Mouse (Mus musculus): Measurements from ENCODE around the gene Olfr1161.
"Not testable (repeated sequence)": the region's sequence is repeated elsewhere in the genome, so short reads cannot be mapped to it uniquely, and the experiment has no call there.

Olfr1161 gene

GRCm38 (mm10) chr2:88022474-88022873, at the start of gene Olfr1161:
Gene Olfr1161, plus strand, starts transcription at chr2:88022774.
- DNase-seq: not testable (repeated sequence)

- DNase-seq: no peak
Observed at GRCm38 (mm10) chr2:87974563-87974962, 48.0 kb upstream of the Olfr1161 start, which contains the start of gene Olfr74. Gene Olfr74, minus strand, starts transcription at chr2:87974663.

GRCm38 (mm10) chr2:87989813-87990212, 32.8 kb upstream of the Olfr1161 start, which contains the start of gene Olfr1158:
Gene Olfr1158, plus strand, starts transcription at chr2:87990113.
- DNase-seq: no peak

- no peak for DNase-seq
Observed at GRCm38 (mm10) chr2:88007515-88008318, 14.9 kb upstream of the Olfr1161 start, which contains the start of gene Olfr1160. Gene Olfr1160, minus strand, starts transcription at chr2:88008268.

- DNase-seq: no peak
Observed at GRCm38 (mm10) chr2:88037599-88037998, 15.0 kb downstream of the Olfr1161 start, which contains the start of gene Olfr73. Gene Olfr73, minus strand, starts transcription at chr2:88037699.

GRCm38 (mm10) chr2:88051029-88051428, 28.5 kb downstream of the Olfr1161 start, which contains the start of gene Olfr1162:
Gene Olfr1162, minus strand, starts transcription at chr2:88051129.
- no peak for DNase-seq

- no peak for DNase-seq
Observed at GRCm38 (mm10) chr2:88063587-88063986, 41.0 kb downstream of the Olfr1161 start.

GRCm38 (mm10) chr2:88071730-88072129, 49.2 kb downstream of the Olfr1161 start, which contains the start of gene Olfr1163:
Gene Olfr1163, minus strand, starts transcription at chr2:88071830.
- no peak for DNase-seq
